Mouse (Mus musculus): Measurements from ENCODE around the gene Ctsf. TPM values are rescaled to one million over a fixed set of nuclear protein-coding genes. Genes with fewer than 3 reads are reported as not detected.
A peak's percentile ranks its signal among the peaks of the same experiment; 100 is the strongest.
"Not testable (repeated sequence)": the region's sequence is repeated elsewhere in the genome, so short reads cannot be mapped to it uniquely, and the experiment has no call there.

The Ctsf gene
- total RNA-seq, 2 experiments from 2014 or later, result 45.0 to 71.3 TPM

GRCm38 (mm10) chr19:4845846-4846245 lies 9.1 kb upstream of the Ctsf start:
- no peak for ATAC-seq (replicated peaks; ENCODE audit: low FRiP score, poor library complexity, severe bottlenecking)

GRCm38 (mm10) chr19:4847490-4847889 lies 7.4 kb upstream of the Ctsf start:
- peak; percentile 90 for ATAC-seq (replicated peaks; ENCODE audit: low FRiP score, poor library complexity, severe bottlenecking)

- ATAC-seq (replicated peaks; ENCODE audit: low FRiP score, poor library complexity, severe bottlenecking), result no peak
Measured at GRCm38 (mm10) chr19:4849800-4850199, 5.1 kb upstream of the Ctsf start.

- ATAC-seq (replicated peaks; ENCODE audit: low FRiP score, poor library complexity, severe bottlenecking), result no peak
Measured at GRCm38 (mm10) chr19:4850281-4850680, 4.6 kb upstream of the Ctsf start.

- no peak for ATAC-seq (replicated peaks; ENCODE audit: low FRiP score, poor library complexity, severe bottlenecking)
Measured at GRCm38 (mm10) chr19:4855470-4855820, 515 bp downstream of the Ctsf start.

- ATAC-seq (replicated peaks; ENCODE audit: low FRiP score, poor library complexity, severe bottlenecking), result no peak
Measured at GRCm38 (mm10) chr19:4855951-4856350, 1.0 kb downstream of the Ctsf start.

GRCm38 (mm10) chr19:4859081-4859480 lies 4.2 kb downstream of the Ctsf start:
- ATAC-seq (replicated peaks; ENCODE audit: low FRiP score, poor library complexity, severe bottlenecking), result peak; percentile 93

GRCm38 (mm10) chr19:4863048-4863447 lies 8.1 kb downstream of the Ctsf start:
- ATAC-seq (replicated peaks; ENCODE audit: low FRiP score, poor library complexity, severe bottlenecking), result no peak

- no peak for ATAC-seq (replicated peaks; ENCODE audit: low FRiP score, poor library complexity, severe bottlenecking)
Measured at GRCm38 (mm10) chr19:4865147-4865546, 10.2 kb downstream of the Ctsf start.

- not testable (repeated sequence) for ATAC-seq (replicated peaks; ENCODE audit: low FRiP score, poor library complexity, severe bottlenecking)
Measured at GRCm38 (mm10) chr19:4874613-4875012, 19.7 kb downstream of the Ctsf start.

- ATAC-seq (replicated peaks; ENCODE audit: low FRiP score, poor library complexity, severe bottlenecking), result no peak
Measured at GRCm38 (mm10) chr19:4876241-4876640, 21.3 kb downstream of the Ctsf start.

GRCm38 (mm10) chr19:4876755-4877154 lies 21.8 kb downstream of the Ctsf start:
- no peak for ATAC-seq (replicated peaks; ENCODE audit: low FRiP score, poor library complexity, severe bottlenecking)

- peak; percentile 18 for ATAC-seq (replicated peaks; ENCODE audit: low FRiP score, poor library complexity, severe bottlenecking)
Measured at GRCm38 (mm10) chr19:4877785-4878184, 22.9 kb downstream of the Ctsf start, which contains the start of gene Actn3. TSS of gene Actn3 (minus strand) at chr19:4877909.

GRCm38 (mm10) chr19:4878405-4879323 lies 23.7 kb downstream of the Ctsf start, which contains the start of gene Zdhhc24:
TSS of gene Zdhhc24 (plus strand) at chr19:4878668.
- ATAC-seq (replicated peaks; ENCODE audit: low FRiP score, poor library complexity, severe bottlenecking), result peak; percentile 96

GRCm38 (mm10) chr19:4879324-4879703 lies 24.4 kb downstream of the Ctsf start:
- no peak for ATAC-seq (replicated peaks; ENCODE audit: low FRiP score, poor library complexity, severe bottlenecking)

- peak; percentile 88 for ATAC-seq (replicated peaks; ENCODE audit: low FRiP score, poor library complexity, severe bottlenecking)
Measured at GRCm38 (mm10) chr19:4883961-4884360, 29.0 kb downstream of the Ctsf start.

GRCm38 (mm10) chr19:4889791-4890190 lies 34.9 kb downstream of the Ctsf start:
- no peak for ATAC-seq (replicated peaks; ENCODE audit: low FRiP score, poor library complexity, severe bottlenecking)

- ATAC-seq (replicated peaks; ENCODE audit: low FRiP score, poor library complexity, severe bottlenecking), result peak; percentile 83
Measured at GRCm38 (mm10) chr19:4891798-4892197, 36.9 kb downstream of the Ctsf start.

- ATAC-seq (replicated peaks; ENCODE audit: low FRiP score, poor library complexity, severe bottlenecking), result no peak
Measured at GRCm38 (mm10) chr19:4896780-4897520, 42.0 kb downstream of the Ctsf start.

- ATAC-seq (replicated peaks; ENCODE audit: low FRiP score, poor library complexity, severe bottlenecking), result no peak
Measured at GRCm38 (mm10) chr19:4898972-4899371, 44.0 kb downstream of the Ctsf start.

- ATAC-seq (replicated peaks; ENCODE audit: low FRiP score, poor library complexity, severe bottlenecking), result no peak
Measured at GRCm38 (mm10) chr19:4899888-4900287, 45.0 kb downstream of the Ctsf start.

All from erythroid progenitor cell, adult 5-6 weeks (primary cell).